Mouse (Mus musculus): ENCODE data around the gene Ppt2. TPM values are rescaled to one million over a fixed set of nuclear protein-coding genes. Genes with fewer than 3 reads are reported as not detected.

Gene Ppt2
- polyA plus RNA-seq, 1 experiment from 2014 or later = 17.7 TPM

DNA sequence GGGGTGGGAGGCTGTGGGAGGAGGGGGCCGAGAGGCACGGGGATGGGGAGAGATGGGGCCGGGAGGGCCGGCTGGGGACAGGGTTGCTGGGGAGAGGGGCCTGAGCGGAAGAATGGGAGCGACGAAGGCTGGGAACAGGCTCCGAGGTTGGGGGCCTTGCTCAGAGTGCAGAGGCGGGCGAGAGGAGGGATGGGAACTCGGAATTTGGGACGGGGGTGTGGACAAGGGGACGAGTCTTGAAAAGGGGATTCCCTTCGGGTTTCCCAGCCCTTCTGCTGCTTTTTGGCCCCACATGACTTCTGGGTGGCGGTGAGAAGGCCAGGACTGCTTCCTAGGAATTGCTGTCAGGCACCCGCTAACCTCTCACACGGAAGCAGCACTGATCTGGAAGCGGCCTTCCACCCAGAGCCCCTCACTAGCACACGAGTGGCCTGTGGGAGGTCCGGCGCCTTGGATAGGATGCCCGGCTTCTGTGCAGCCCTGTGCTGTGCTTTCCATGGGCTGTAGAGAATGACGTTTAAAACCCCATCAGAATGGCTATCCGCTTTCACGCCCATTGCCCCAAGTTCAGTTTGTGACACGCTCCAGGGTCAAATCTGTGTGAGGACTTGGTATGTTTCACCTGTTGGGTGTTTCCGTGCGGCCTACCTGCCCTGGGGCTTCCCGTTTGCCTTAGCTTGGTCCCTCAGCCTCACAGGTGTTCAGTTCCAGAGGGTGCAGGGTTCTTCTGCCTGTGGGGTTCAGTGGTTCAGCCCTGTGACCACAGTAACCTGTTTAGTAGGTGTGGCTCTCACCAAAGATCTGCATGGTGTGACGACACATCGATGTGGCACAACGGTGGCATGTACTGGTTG is 21.9 kb downstream of the Ppt2 start:
- peaks cover 43% of the 10 kb centered on the region for H3K4me1 ChIP-seq (replicated peaks; ENCODE audit: control insufficient read depth, insufficient read depth, low read length)
- 16% methylated on average over 30 of the region's 32 CpGs for WGBS

DNA sequence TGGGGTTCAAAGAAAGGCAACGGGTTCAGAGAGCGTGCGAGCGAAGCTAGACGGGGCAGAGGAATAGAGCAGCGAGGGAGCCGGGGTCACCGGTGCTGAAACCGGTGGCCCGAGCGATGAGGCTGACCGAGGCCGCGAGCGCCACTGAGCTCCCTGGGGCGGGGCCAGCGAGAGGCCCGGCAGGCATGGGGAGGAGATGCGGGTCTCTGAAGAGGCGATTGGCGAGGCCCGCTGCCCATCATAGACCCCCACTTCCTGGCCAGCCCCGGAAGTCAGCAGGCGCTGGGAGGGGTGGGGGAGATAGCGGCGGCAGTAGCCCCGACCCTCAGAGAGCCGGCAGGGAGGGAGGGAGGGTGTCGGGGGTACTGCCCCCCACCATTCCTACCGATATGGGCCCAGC is 22.7 kb downstream of the Ppt2 start:
- H3K9me3 ChIP-seq (ENCODE audit: control insufficient read depth, low read length) = no peaks in the 10 kb centered on the region
- H3K4me2 ChIP-seq (ENCODE audit: low read length) = peak overlapping the region; percentile 98
- H3K27ac ChIP-seq (ENCODE audit: low read length) = peak overlapping the region; percentile 76
- no peaks in the 10 kb centered on the region for H3K27me3 ChIP-seq (replicated peaks; ENCODE audit: control insufficient read depth, insufficient read depth, low read length)
- peak overlapping the region; percentile 96 for H3K9ac ChIP-seq (replicated peaks; ENCODE audit: low read depth, low read length)
- peaks cover 43% of the 10 kb centered on the region for H3K4me1 ChIP-seq (replicated peaks; ENCODE audit: control insufficient read depth, insufficient read depth, low read length)
- WGBS = under 1% methylated on average over 25 of the region's 30 CpGs
- ATAC-seq = peak; percentile 49
- peak overlapping the region; percentile 94 for H3K4me3 ChIP-seq (replicated peaks; ENCODE audit: low read length)
- peaks cover 6% of the 10 kb centered on the region for H3K36me3 ChIP-seq (ENCODE audit: control insufficient read depth, insufficient read depth)

More for the DNA sequence above, 21.9 kb downstream of the Ppt2 start:
- peak overlapping the region; percentile 98 for H3K4me2 ChIP-seq (ENCODE audit: low read length)
- H3K9ac ChIP-seq (replicated peaks; ENCODE audit: low read depth, low read length) = peak overlapping the region; percentile 96
- no peak for ATAC-seq
- H3K9me3 ChIP-seq (ENCODE audit: control insufficient read depth, low read length) = no peaks in the 10 kb centered on the region
- H3K27me3 ChIP-seq (replicated peaks; ENCODE audit: control insufficient read depth, insufficient read depth, low read length) = no peaks in the 10 kb centered on the region
- H3K36me3 ChIP-seq (ENCODE audit: control insufficient read depth, insufficient read depth) = peaks cover 8% of the 10 kb centered on the region
- peak overlapping the region; percentile 94 for H3K4me3 ChIP-seq (replicated peaks; ENCODE audit: low read length)
- peak overlapping the region; percentile 76 for H3K27ac ChIP-seq (ENCODE audit: low read length)

DNA sequence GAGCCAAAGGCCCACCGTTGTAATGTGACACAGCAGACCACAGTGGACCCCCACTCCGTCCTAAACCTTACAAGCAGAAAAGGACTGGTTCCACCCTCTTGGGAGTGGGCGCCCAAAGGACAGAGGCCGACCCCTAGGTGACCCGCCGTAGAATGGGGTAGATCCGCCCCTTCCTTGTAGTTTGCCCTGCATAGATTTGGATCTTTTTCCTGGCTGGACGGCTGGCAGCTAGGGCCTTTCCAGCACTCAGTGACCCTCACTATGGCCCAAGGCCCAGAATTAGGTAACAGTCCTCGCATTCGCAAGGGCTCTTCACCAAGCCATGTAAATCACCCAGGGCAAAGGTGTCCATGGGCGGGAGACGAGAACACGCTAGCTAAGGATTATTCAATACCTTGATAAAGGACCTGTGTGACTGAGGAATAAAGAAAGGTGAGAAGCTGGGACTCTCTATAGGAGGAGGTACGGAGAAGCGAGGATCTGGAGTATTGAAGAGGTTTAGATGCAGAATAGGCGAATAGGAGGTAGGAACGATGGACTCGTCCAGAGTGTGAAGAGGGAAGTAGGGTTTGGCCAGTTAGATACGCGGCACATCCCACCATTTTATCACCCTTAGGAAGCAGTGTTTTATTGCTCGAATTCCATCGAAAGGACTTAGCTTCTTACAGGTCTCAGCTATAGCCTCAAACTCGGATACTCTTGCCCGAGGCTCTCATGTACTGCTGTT is 23.6 kb downstream of the Ppt2 start:
- ATAC-seq = no peak
- Histone ChIP-seq H3K4me1 (replicated peaks; ENCODE audit: control insufficient read depth, insufficient read depth, low read length) (peaks cover 43% of the 10 kb centered on the region), H3K9me3 (ENCODE audit: control insufficient read depth, low read length) (no peaks in the 10 kb centered on the region), H3K27me3 (replicated peaks; ENCODE audit: control insufficient read depth, insufficient read depth, low read length) (no peaks in the 10 kb centered on the region), H3K36me3 (ENCODE audit: control insufficient read depth, insufficient read depth) (peaks cover 8% of the 10 kb centered on the region), H3K4me3 (replicated peaks; ENCODE audit: low read length) (peak overlapping the region; percentile 94), H3K4me2 (ENCODE audit: low read length) (peak overlapping the region; percentile 71), H3K27ac (ENCODE audit: low read length) (peak overlapping the region; percentile 68), H3K9ac (replicated peaks; ENCODE audit: low read depth, low read length) (peak overlapping the region; percentile 62)
- WGBS = 16% methylated on average over 24 of the region's 24 CpGs

DNA sequence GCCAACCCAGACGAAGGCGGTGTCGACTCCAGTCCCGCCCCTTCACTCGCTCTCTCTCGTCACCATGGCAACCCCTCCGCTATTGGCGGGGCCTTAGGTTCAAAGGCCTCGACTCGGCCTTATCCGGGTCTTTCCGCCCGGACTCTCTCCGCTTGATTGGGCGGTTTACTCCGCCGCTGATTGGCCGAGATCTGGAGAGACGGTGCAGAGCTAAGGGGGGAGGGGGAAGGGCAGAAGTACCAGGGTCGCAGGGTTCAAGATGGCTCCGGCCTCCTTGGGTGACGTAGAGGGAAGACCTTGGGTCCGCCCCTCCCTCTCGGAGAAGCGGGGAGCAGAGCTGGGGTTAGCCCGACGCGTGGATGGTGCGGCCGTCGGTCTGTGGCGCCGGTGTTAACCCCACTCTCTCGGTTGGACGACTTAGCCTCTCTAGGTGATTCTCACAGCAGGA is 24.2 kb downstream of the Ppt2 start, which contains the start of gene Agpat1:
Gene Agpat1 (plus strand): TSS at position 202 of the 448 bp plus-strand sequence.
- Histone ChIP-seq H3K27me3 (replicated peaks; ENCODE audit: control insufficient read depth, insufficient read depth, low read length) (no peaks in the 10 kb centered on the region), H3K9me3 (ENCODE audit: control insufficient read depth, low read length) (no peaks in the 10 kb centered on the region), H3K4me3 (replicated peaks; ENCODE audit: low read length) (peak within 1 kb of the TSS; percentile 94), H3K9ac (replicated peaks; ENCODE audit: low read depth, low read length) (peak within 1 kb of the TSS; percentile 96), H3K4me2 (ENCODE audit: low read length) (peak within 1 kb of the TSS; percentile 93), H3K27ac (ENCODE audit: low read length) (peak within 1 kb of the TSS; percentile 75), H3K36me3 (ENCODE audit: control insufficient read depth, insufficient read depth) (peaks cover 8% of the 10 kb centered on the region), H3K4me1 (replicated peaks; ENCODE audit: control insufficient read depth, insufficient read depth, low read length) (peaks cover 43% of the 10 kb centered on the region)
- peak; percentile 82 for ATAC-seq
- under 1% methylated on average over 33 of the region's 35 CpGs for WGBS

DNA sequence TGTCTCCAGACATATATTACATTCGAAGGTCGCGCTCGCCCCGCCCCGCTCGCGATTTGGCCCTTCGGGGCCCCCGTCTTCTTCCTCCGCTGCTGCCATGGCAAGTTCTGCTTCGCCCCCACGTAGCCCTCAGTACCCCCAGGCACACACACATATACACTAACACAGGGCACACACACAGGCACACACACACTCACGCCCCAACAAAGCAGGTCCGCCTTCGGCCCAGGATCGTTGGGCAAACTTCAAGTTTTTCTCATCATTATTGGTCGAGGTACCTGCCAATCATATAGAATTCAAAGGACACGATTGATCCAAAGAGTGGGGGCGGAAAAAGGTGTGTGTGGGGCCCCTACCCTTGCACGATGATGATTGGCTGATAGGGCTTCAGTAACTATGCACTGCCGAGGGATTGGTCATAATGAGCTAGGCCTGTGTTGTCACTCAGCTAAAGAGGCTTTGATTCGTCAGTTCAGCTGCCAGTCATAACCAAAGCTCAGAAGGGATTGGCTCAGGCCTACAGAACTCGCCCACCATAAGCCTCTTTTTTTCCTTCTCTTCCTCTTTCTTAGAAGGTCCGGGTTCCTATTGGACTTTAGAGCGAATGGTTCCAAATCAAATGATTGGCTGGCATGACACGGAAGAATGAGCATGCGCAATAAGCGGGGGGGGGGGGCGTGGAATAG is 24.8 kb downstream of the Ppt2 start, which contains the start of gene Rnf5:
Gene Rnf5 (minus strand): TSS at position 316 of the 686 bp plus-strand sequence.
- ATAC-seq = peak; percentile 95
- Histone ChIP-seq H3K27ac (ENCODE audit: low read length) (peak within 1 kb of the TSS; percentile 75), H3K36me3 (ENCODE audit: control insufficient read depth, insufficient read depth) (peaks cover 8% of the 10 kb centered on the region), H3K9ac (replicated peaks; ENCODE audit: low read depth, low read length) (peak within 1 kb of the TSS; percentile 77), H3K4me2 (ENCODE audit: low read length) (peak within 1 kb of the TSS; percentile 93), H3K27me3 (replicated peaks; ENCODE audit: control insufficient read depth, insufficient read depth, low read length) (no peaks in the 10 kb centered on the region), H3K4me3 (replicated peaks; ENCODE audit: low read length) (peak within 1 kb of the TSS; percentile 94), H3K4me1 (replicated peaks; ENCODE audit: control insufficient read depth, insufficient read depth, low read length) (peaks cover 38% of the 10 kb centered on the region), H3K9me3 (ENCODE audit: control insufficient read depth, low read length) (no peaks in the 10 kb centered on the region)
- 0% methylated on average over 30 of the region's 30 CpGs for WGBS

DNA sequence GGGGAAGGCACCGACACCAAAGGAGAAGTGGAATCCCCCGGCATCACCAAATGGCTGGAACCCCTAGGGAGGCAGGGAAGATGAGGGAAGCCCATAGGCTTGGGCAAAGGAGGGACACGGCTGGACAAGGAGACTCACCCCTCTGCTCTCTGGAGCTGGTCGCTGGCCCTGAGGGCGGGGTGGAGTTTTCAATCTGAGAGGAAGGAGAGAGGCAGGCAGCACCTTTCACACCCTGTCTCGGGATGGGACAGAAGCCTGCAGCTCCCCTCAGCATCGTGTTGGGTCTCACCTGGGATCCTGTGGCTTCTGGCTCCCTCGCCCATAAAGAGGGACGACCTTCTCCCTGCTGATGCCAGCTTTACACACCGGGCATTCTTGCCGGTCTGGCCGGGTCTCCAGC is 26.5 kb downstream of the Ppt2 start:
- Histone ChIP-seq H3K36me3 (ENCODE audit: control insufficient read depth, insufficient read depth) (peaks cover 8% of the 10 kb centered on the region), H3K27ac (ENCODE audit: low read length) (no peak overlapping the region), H3K27me3 (replicated peaks; ENCODE audit: control insufficient read depth, insufficient read depth, low read length) (no peaks in the 10 kb centered on the region), H3K9me3 (ENCODE audit: control insufficient read depth, low read length) (no peaks in the 10 kb centered on the region), H3K4me3 (replicated peaks; ENCODE audit: low read length) (no peak overlapping the region), H3K4me1 (replicated peaks; ENCODE audit: control insufficient read depth, insufficient read depth, low read length) (peaks cover 24% of the 10 kb centered on the region), H3K9ac (replicated peaks; ENCODE audit: low read depth, low read length) (no peak overlapping the region), H3K4me2 (ENCODE audit: low read length) (no peak overlapping the region)
- 90% methylated on average over 12 of the region's 12 CpGs for WGBS
- no peak for ATAC-seq

DNA sequence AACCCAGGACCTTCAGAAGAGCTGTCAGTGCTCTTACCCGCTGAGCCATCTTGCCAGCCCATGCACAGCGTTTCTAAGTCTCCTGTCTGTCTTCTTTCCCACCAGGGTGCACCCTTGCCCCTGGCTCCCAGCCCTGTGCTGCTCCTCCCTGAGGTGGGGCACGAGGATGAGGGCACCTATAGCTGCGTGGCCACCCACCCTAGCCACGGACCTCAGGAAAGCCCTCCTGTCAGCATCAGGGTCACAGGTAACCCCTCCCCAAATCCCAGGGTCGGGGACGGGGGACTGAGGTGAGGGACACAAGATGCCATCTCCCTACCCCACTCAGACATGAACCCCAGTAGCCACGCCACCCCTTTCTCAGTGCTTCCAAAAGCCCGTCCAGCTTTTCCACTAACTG is 28.4 kb downstream of the Ppt2 start:
- no peaks in the 10 kb centered on the region for H3K27me3 ChIP-seq (replicated peaks; ENCODE audit: control insufficient read depth, insufficient read depth, low read length)
- no peak overlapping the region for H3K9ac ChIP-seq (replicated peaks; ENCODE audit: low read depth, low read length)
- H3K4me2 ChIP-seq (ENCODE audit: low read length) = no peak overlapping the region
- 75% methylated on average over 9 of the region's 9 CpGs for WGBS
- H3K36me3 ChIP-seq (ENCODE audit: control insufficient read depth, insufficient read depth) = peaks cover 12% of the 10 kb centered on the region
- H3K4me1 ChIP-seq (replicated peaks; ENCODE audit: control insufficient read depth, insufficient read depth, low read length) = peaks cover 16% of the 10 kb centered on the region
- ATAC-seq = no peak
- no peaks in the 10 kb centered on the region for H3K9me3 ChIP-seq (ENCODE audit: control insufficient read depth, low read length)
- no peak overlapping the region for H3K27ac ChIP-seq (ENCODE audit: low read length)
- H3K4me3 ChIP-seq (replicated peaks; ENCODE audit: low read length) = no peak overlapping the region

DNA sequence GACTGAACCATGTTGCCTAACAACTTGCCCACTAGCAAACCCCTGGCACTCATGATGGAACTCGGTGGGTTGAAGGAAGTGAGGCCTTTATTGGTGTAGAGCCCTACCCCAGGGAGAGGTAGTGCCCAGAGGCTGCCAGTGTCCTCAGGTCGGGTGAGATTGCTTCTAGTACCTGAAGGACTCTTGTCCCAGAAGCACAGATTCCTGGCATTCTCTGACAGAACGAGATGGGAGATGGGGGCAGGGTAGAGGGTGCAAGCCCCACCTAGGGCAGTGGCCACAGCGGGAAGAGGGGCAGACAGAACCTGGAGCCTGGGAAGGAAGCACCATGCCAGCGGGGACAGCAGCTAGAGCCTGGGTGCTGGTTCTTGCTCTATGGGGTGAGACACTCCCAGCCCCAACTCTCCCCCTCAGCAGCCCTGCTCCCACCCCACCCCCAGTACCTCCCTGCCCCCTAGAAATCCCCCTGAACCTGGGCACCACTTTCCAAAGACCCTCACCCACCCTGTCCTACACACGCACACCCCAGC is 30.7 kb downstream of the Ppt2 start, which contains the start of gene Ager:
Gene Ager (plus strand): TSS at position 297 of the 530 bp plus-strand sequence.
- ATAC-seq = no peak
- H3K36me3 ChIP-seq (ENCODE audit: control insufficient read depth, insufficient read depth) = peaks cover 12% of the 10 kb centered on the region
- H3K9me3 ChIP-seq (ENCODE audit: control insufficient read depth, low read length) = no peaks in the 10 kb centered on the region
- H3K4me1 ChIP-seq (replicated peaks; ENCODE audit: control insufficient read depth, insufficient read depth, low read length) = peaks cover 29% of the 10 kb centered on the region
- H3K27me3 ChIP-seq (replicated peaks; ENCODE audit: control insufficient read depth, insufficient read depth, low read length) = no peaks in the 10 kb centered on the region
- H3K4me3 ChIP-seq (replicated peaks; ENCODE audit: low read length) = no peak within 1 kb of the TSS
- H3K9ac ChIP-seq (replicated peaks; ENCODE audit: low read depth, low read length) = no peak within 1 kb of the TSS
- H3K4me2 ChIP-seq (ENCODE audit: low read length) = no peak within 1 kb of the TSS
- H3K27ac ChIP-seq (ENCODE audit: low read length) = no peak within 1 kb of the TSS
- 21% methylated on average over 5 of the region's 6 CpGs for WGBS
